Mouse (Mus musculus): ENCODE data around the gene Arid3a. TPM values are rescaled to one million over a fixed set of nuclear protein-coding genes. Genes with fewer than 3 reads are reported as not detected.
"Not testable (repeated sequence)": the region's sequence is repeated elsewhere in the genome, so short reads cannot be mapped to it uniquely, and the experiment has no call there.

Gene Arid3a
- polyA plus RNA-seq (2016; fragmentation: Nextera tagmentation; extraction: Ambion mirVana) = 18.2 and 29.4 TPM in 2 replicates

DNA sequence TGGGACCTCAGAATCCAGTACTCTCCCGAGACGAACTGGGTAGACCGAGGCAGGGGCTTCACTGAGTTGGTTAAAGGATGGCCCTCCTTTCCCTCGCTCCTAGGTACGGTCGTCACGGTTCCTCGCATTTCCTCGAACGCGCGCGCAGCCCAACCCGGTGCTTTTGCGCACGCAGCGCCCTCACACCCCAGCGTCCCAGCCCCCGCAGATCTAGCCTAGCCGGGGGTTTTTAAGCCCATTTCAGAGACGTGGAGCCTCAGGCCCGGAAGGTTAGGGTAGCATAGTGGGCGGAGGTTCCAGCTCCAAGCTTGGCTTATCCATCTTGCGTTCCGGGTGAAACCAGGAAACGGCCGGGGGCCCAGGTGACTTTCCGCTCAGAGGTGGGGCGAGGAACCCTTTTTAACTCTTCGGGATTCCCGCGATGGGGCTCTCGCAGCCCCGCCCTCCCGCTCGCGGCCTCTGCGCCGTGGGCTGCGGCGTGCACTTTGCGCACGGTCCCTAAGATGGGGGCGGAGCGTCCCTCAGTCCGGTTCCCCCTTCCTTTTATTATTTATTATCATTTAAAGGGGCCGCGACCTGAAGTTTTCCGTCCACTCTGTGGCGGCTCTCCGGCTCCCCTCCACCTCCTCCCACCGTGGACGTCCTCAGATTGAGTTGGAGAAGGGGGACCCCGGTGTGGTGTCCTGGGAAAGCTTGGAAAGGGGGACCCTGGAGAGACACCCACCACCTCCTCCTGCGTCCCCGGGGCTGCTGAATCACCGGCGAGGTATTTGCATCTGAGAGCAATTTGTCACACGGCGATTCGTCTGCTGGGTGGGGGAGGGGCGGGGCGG, at the start of gene Arid3a:
Arid3a (plus strand) TSS at position 553 of the 833 bp plus-strand sequence.
- WGBS = under 1% methylated on average over 63 of the region's 63 CpGs
- Histone ChIP-seq H3K4me3 (peak within 1 kb of the TSS; percentile 76), H3K27ac (peak within 1 kb of the TSS; percentile 95), H3K4me1 (peaks cover 55% of the 10 kb centered on the region), H3K27me3 (ENCODE audit: low read depth, poor library complexity, severe bottlenecking) (peaks cover 26% of the 10 kb centered on the region), H3K9me3 (replicated peaks) (no peaks in the 10 kb centered on the region), H3K36me3 (peaks cover 20% of the 10 kb centered on the region)
- peak; percentile 96 for DNase-seq (ENCODE audit: low spot score)

DNA sequence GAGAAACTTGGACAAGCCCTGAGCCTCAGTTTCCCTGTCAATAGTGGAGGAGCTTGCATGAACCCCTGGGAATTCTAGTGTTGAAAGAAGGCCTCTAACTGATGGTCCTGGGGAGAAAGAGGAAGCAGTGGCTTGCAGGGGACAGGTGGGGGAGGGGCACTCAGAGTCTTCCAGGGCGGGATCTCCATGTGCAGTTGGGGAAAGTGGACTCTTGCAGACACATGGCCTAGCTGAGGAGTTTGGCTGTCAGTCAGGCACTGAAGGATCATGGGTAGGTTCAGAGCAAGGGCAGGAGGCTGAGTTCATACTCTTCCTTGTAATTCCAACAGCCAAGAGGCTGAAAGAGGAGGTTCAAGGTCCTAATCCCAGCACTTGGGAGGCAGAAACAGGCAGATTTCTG, 49.7 kb upstream of the Arid3a start:
- Histone ChIP-seq H3K27ac (no peak overlapping the region), H3K27me3 (ENCODE audit: low read depth, poor library complexity, severe bottlenecking) (peaks cover 30% of the 10 kb centered on the region), H3K4me3 (no peak overlapping the region), H3K4me1 (peaks cover 65% of the 10 kb centered on the region), H3K9me3 (replicated peaks) (no peaks in the 10 kb centered on the region), H3K36me3 (peaks cover 8% of the 10 kb centered on the region)
- no peak for DNase-seq (ENCODE audit: low spot score)
- 43% methylated on average over 1 of the region's 1 CpGs for WGBS

DNA sequence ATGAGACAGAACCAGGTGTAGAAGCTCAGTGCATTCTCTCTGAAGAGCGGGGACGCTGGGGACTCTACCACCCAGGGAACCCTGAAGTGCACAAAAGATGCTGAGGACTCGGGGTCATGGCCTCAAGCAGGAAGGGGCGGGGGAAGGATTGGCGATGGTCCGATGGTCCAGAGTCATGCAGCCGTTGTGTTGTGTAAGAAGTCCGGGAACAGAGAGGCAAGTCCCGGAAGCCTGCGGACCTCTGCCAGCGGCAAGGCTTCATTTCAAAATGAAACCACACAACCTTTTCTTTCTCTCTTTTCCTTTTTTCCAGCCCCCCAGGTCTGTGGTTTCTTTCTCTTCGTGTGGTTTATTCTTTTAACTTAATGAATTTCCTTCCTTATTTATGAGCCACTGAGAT, 49.1 kb upstream of the Arid3a start:
- WGBS = 66% methylated on average over 12 of the region's 12 CpGs
- Histone ChIP-seq H3K9me3 (replicated peaks) (no peaks in the 10 kb centered on the region), H3K36me3 (peaks cover 2% of the 10 kb centered on the region), H3K27ac (no peak overlapping the region), H3K27me3 (ENCODE audit: low read depth, poor library complexity, severe bottlenecking) (peaks cover 36% of the 10 kb centered on the region), H3K4me3 (no peak overlapping the region), H3K4me1 (peaks cover 66% of the 10 kb centered on the region)
- no peak for DNase-seq (ENCODE audit: low spot score)

DNA sequence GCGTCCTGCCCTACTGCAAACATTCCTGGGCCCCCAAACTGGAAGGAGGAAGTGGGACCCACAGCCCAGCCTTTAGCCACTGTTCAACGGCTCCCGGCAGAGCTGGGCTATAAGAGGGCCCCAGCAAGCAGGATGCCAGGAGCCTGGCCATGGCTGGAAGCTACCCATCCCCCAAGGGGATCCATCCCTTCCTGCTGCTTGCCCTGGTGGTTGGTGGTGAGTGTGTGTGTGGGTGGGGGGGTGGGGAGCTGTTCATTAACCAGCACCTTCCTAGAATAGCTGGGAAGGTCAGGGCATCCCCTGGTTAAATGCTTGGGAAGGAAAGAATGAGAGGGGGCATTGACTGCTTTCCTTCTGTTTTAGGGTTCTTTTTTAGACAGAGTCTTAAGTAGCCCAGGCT, 47.3 kb upstream of the Arid3a start:
- Histone ChIP-seq H3K27me3 (ENCODE audit: low read depth, poor library complexity, severe bottlenecking) (peaks cover 43% of the 10 kb centered on the region), H3K4me1 (peaks cover 63% of the 10 kb centered on the region), H3K36me3 (no peaks in the 10 kb centered on the region), H3K9me3 (replicated peaks) (no peaks in the 10 kb centered on the region), H3K4me3 (no peak overlapping the region), H3K27ac (0 out of 2 replicates have a peak overlapping the region, but pooled peaks have one; percentile 56)
- 63% methylated on average over 3 of the region's 3 CpGs for WGBS
- no peak for DNase-seq (ENCODE audit: low spot score)

DNA sequence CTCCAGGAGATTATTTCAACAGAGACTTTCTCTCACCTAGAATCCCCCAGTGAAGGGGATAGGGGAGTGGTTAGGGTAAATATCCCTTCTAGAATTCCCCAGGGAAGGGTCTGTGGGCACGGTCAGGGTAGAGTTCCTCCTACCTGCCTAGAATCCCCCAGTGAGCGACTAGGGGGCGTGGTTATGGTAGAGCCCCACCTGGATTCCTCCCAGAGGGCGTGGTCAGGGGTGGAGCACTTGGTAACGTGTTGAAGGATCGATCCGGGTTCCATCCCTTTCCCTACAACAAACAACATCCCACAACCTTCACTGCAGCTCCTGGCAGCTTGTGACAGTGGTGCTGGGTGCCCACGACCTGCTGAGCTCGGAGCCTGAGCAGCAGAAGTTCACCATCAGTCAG, 46.1 kb upstream of the Arid3a start:
- DNase-seq (ENCODE audit: low spot score) = no peak
- Histone ChIP-seq H3K27ac (no peak overlapping the region; the same call in 1 of the 2 replicates), H3K4me1 (peaks cover 52% of the 10 kb centered on the region), H3K27me3 (ENCODE audit: low read depth, poor library complexity, severe bottlenecking) (peaks cover 43% of the 10 kb centered on the region), H3K9me3 (replicated peaks) (no peaks in the 10 kb centered on the region), H3K36me3 (no peaks in the 10 kb centered on the region), H3K4me3 (no peak overlapping the region)
- WGBS = 13% methylated on average over 9 of the region's 9 CpGs

DNA sequence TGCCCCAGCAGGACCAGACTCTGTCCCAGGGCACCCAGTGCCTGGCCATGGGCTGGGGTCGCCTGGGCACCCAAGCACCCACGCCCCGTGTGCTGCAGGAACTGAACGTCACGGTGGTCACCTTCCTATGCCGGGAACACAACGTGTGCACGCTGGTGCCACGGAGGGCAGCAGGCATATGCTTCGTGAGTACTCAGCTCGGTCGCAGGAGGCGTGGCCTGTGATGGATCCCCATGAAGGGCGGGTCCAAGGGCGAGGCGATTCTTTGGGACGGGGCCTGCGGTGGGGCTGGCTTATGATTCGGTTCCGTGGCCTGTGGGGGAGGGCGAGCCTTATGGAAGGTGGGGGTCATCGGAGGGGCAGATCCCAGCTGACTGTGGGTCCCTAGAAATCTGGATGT, 44.9 kb upstream of the Arid3a start:
- peak; percentile 58 for DNase-seq (ENCODE audit: low spot score)
- peak overlapping the region; percentile 41 for H3K4me3 ChIP-seq
- H3K36me3 ChIP-seq = no peaks in the 10 kb centered on the region
- peaks cover 43% of the 10 kb centered on the region for H3K27me3 ChIP-seq (ENCODE audit: low read depth, poor library complexity, severe bottlenecking)
- no peaks in the 10 kb centered on the region for H3K9me3 ChIP-seq (replicated peaks)
- 4% methylated on average over 22 of the region's 22 CpGs for WGBS
- H3K4me1 ChIP-seq = peaks cover 49% of the 10 kb centered on the region
- H3K27ac ChIP-seq = peak overlapping the region; percentile 43; the same call in 1 of the 2 replicates

DNA sequence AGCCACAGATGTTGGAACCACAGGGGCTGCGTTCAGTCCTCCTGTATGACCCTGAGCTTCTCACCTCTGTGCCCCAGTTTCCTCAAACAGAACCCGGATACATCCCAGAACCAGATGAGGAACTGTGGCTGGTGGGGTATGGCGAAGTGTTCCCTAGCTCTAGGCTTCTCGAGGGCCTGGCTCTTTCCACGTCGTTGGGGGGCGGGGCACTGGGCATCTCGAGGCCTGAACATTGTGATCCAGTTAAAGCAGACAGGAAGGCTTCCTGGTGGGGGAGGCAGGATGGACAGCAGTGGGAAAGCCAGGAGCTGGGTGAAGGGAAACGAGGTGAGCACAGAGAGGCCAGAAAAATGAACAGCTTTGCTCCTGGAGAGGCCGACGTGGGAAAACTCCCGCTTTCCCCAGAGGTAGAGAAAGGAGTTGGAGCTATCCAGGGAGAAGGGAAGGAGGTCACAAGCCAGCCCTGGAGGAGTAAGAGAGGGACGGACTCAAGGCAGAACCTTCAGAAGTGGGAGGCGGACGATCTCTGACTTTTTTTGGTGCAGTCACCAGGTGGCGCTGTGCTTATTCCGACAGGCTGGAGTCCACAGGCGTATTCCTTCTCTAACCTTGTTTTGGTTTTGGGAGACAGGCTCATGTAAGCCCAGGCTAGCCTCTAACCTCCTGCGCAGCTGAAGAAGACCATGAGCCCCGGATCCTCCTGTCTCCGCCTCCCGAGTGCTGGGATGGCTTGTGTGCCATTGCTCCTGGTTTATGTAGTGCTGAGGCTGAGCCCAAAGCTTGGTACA, 43.4 kb upstream of the Arid3a start:
- Histone ChIP-seq H3K4me3 (no peak overlapping the region), H3K27ac (peak overlapping the region; percentile 26; the same call in 1 of the 2 replicates), H3K27me3 (ENCODE audit: low read depth, poor library complexity, severe bottlenecking) (peaks cover 43% of the 10 kb centered on the region), H3K4me1 (peaks cover 41% of the 10 kb centered on the region), H3K9me3 (replicated peaks) (no peaks in the 10 kb centered on the region), H3K36me3 (no peaks in the 10 kb centered on the region)
- 18% methylated on average over 22 of the region's 22 CpGs for WGBS
- peak; percentile 87 for DNase-seq (ENCODE audit: low spot score)

DNA sequence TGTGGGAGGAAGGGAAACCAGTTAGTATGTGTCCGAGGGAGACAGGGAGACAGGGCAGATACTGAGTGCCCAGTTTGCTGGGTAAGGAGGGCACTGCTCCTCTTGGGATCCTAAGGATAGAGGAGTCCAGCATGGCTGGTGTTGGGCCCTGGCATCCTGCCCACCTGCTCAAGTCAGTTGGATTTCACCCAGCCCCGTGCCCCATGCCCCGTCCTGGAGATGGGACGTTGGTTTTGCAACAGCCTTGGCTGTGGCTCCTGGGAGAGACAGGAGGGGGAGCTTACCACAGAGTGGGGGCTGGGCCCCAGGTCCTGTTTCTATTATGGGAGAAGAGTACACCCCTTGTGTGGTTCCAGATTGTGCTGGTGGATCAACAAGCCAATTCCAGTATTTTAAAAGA, 42.4 kb upstream of the Arid3a start:
- no peak overlapping the region for H3K4me3 ChIP-seq
- peaks cover 41% of the 10 kb centered on the region for H3K27me3 ChIP-seq (ENCODE audit: low read depth, poor library complexity, severe bottlenecking)
- DNase-seq (ENCODE audit: low spot score) = no peak
- WGBS = 77% methylated on average over 4 of the region's 4 CpGs
- peaks cover 39% of the 10 kb centered on the region for H3K4me1 ChIP-seq
- H3K27ac ChIP-seq = no peak overlapping the region
- H3K9me3 ChIP-seq (replicated peaks) = no peaks in the 10 kb centered on the region
- H3K36me3 ChIP-seq = no peaks in the 10 kb centered on the region

DNA sequence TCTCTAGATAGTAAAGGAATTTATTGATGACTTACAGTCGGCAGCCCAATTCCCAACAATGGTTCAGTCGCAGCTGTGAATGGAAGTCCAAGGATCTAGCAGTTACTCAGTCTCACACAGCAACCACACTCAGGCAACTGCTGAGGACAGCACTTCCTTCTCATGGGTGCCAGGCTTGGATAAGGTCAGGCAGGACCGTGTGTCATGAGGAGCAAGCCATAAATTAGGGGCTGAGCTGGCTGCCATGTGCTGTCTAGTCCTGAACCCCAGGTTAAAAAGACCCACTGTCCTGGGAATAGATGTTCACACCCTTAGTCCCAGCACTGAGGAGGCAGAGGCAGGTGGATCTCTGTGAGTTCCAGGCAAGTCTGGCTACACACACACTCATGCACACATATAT, 41.9 kb upstream of the Arid3a start:
- not testable (repeated sequence) for H3K27ac ChIP-seq; H3K9me3 ChIP-seq (replicated peaks); DNase-seq (ENCODE audit: low spot score); H3K36me3 ChIP-seq; H3K4me3 ChIP-seq
- Histone ChIP-seq H3K4me1 (peaks cover 36% of the 10 kb centered on the region), H3K27me3 (ENCODE audit: low read depth, poor library complexity, severe bottlenecking) (peaks cover 37% of the 10 kb centered on the region)
- WGBS = 72% methylated on average over 3 of the region's 3 CpGs

DNA sequence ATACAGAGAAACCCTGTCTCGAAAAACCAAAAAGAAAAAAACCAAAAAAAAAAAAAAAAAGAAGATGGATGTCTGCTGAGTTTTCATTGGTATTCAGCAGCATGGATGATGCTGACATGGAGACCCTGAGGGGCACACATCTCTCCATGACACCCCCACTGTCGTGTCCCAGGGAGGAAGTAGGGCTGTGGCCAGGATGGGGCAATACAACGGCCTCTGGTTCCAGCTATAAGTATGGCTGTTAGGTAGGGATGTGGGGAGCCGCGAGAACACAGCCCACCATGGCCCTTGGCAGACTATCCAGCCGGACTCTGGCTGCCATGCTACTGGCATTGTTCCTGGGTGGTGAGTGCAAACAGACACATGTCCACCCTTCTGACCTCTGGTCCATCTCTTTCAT, 40.8 kb upstream of the Arid3a start, which contains the start of gene Elane:
Elane (plus strand) TSS at position 194 of the 400 bp plus-strand sequence.
- H3K36me3 ChIP-seq = no peaks in the 10 kb centered on the region

DNA sequence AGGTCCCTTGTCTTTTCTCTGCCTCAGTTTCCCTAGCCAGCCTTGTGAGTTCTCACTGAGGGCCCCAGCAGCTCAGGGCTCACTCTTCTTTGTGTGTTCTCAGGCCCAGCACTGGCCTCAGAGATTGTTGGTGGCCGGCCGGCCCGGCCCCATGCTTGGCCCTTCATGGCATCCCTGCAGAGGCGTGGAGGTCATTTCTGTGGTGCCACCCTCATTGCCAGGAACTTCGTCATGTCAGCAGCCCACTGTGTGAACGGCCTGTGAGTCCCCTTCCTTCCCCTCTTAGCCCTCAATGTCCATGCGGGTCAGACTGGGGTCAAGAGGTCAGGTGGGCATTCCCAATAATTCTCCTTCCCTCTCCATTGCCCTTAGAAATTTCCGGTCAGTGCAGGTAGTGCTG, 40.2 kb upstream of the Arid3a start:
- peaks cover 27% of the 10 kb centered on the region for H3K4me1 ChIP-seq
- no peak overlapping the region for H3K27ac ChIP-seq
- peaks cover 22% of the 10 kb centered on the region for H3K27me3 ChIP-seq (ENCODE audit: low read depth, poor library complexity, severe bottlenecking)
- no peak overlapping the region for H3K4me3 ChIP-seq
- no peak for DNase-seq (ENCODE audit: low spot score)
- H3K9me3 ChIP-seq (replicated peaks) = no peaks in the 10 kb centered on the region
- no peaks in the 10 kb centered on the region for H3K36me3 ChIP-seq
- WGBS = 74% methylated on average over 8 of the region's 8 CpGs

More for the DNA sequence above, 40.8 kb upstream of the Arid3a start, which contains the start of gene Elane:
- Histone ChIP-seq H3K4me3 (no peak within 1 kb of the TSS), H3K9me3 (replicated peaks) (no peaks in the 10 kb centered on the region), H3K27ac (no peak within 1 kb of the TSS), H3K27me3 (ENCODE audit: low read depth, poor library complexity, severe bottlenecking) (peaks cover 27% of the 10 kb centered on the region), H3K4me1 (peaks cover 28% of the 10 kb centered on the region)
- 81% methylated on average over 6 of the region's 6 CpGs for whole genome bisulfite sequencing
- no peak for DNase-seq (ENCODE audit: low spot score)

DNA sequence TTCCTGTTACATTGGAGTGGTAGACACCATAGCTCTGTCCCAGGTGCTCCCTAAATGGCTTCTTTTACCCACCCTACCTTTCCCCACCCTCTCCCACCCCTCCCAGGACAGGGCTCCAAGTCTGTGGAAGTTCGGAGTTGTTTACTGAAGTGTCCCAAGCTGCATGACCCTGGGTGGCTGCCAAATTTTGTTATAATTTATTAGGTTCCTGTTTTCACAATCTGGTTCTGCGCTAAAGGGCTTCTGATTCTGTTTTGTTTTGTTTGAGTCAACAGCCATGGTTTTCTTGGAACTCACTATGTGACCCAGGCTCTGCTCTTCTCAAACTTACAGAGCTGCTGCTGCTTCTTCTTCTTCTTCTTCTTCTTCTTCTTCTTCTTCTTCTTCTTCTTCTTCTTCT, 37.5 kb upstream of the Arid3a start:
- WGBS = 87% methylated on average over 2 of the region's 2 CpGs
- H3K27ac ChIP-seq = no peak overlapping the region
- H3K27me3 ChIP-seq (ENCODE audit: low read depth, poor library complexity, severe bottlenecking) = no peaks in the 10 kb centered on the region
- peaks cover 5% of the 10 kb centered on the region for H3K36me3 ChIP-seq
- DNase-seq (ENCODE audit: low spot score) = no peak
- no peak overlapping the region for H3K4me3 ChIP-seq
- H3K4me1 ChIP-seq = peaks cover 8% of the 10 kb centered on the region; the same call in 1 of the 2 replicates
- H3K9me3 ChIP-seq (replicated peaks) = no peaks in the 10 kb centered on the region

DNA sequence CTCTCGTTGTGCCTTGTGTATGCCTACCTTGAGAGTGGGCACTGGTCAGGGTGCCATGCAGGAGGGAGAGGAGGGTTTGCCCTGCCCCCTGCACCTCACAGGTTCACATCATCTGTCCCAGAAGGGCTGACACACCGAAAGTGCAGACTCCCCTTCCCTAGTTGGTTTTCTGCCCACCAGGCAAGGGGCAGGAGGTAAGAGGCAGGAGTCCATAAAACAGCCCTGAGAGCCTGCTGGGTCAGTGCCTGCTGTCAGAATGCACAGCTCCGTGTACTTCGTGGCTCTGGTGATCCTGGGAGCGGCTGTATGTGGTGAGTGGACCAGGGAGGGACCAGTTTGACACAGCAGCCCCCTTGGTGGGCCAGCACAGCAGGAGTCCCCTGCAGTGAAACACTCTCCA, 36.2 kb upstream of the Arid3a start, which contains the start of gene Cfd:
Cfd (plus strand) TSS at position 184 of the 400 bp plus-strand sequence.
- H3K9me3 ChIP-seq (replicated peaks) = no peaks in the 10 kb centered on the region
- H3K27ac ChIP-seq = no peak within 1 kb of the TSS; the same call in 1 of the 2 replicates
- no peaks in the 10 kb centered on the region for H3K27me3 ChIP-seq (ENCODE audit: low read depth, poor library complexity, severe bottlenecking)
- DNase-seq (ENCODE audit: low spot score) = no peak
- peaks cover 8% of the 10 kb centered on the region; the same call in 1 of the 2 replicates for H3K4me1 ChIP-seq
- 37% methylated on average over 5 of the region's 5 CpGs for WGBS
- peaks cover 14% of the 10 kb centered on the region for H3K36me3 ChIP-seq
- H3K4me3 ChIP-seq = no peak within 1 kb of the TSS

All from limb, embryonic 10.5 days (tissue).